Mouse (Mus musculus): ENCODE measurements at regions not wholly inside any gene's neighbourhood (a gene's known extent, or its start where the extent isn't known, plus 50 kb on each side); places are given as distances from the start of the nearest gene placed in this dataset.

GRCm38 (mm10) chr7:72501431-72501830 is 195.0 kb upstream of the Mctp2 start:
- DNase-seq (ENCODE audit: low read depth): no peak

GRCm38 (mm10) chr7:72503756-72504155 is 197.3 kb upstream of the Mctp2 start:
- no peak for DNase-seq (ENCODE audit: low read depth)

- no peak for DNase-seq (ENCODE audit: low read depth)
Observed at GRCm38 (mm10) chr7:72504268-72504667, 197.9 kb upstream of the Mctp2 start.

GRCm38 (mm10) chr7:72505732-72506460 is 199.5 kb upstream of the Mctp2 start:
- DNase-seq (ENCODE audit: low read depth): no peak

GRCm38 (mm10) chr7:72507946-72508345 is 201.5 kb upstream of the Mctp2 start:
- DNase-seq (ENCODE audit: low read depth): no peak

- no peak for DNase-seq (ENCODE audit: low read depth)
Observed at GRCm38 (mm10) chr7:72510116-72510515, 203.7 kb upstream of the Mctp2 start.

- no peak for DNase-seq (ENCODE audit: low read depth)
Observed at GRCm38 (mm10) chr7:72513446-72513845, 207.0 kb upstream of the Mctp2 start.

- DNase-seq (ENCODE audit: low read depth): no peak
Observed at GRCm38 (mm10) chr7:72514851-72515250, 208.4 kb upstream of the Mctp2 start.

GRCm38 (mm10) chr7:72518421-72518972 is 212.1 kb upstream of the Mctp2 start:
- DNase-seq (ENCODE audit: low read depth): no peak

GRCm38 (mm10) chr7:72519359-72520115 is 213.1 kb upstream of the Mctp2 start:
- no peak for DNase-seq (ENCODE audit: low read depth)

- DNase-seq (ENCODE audit: low read depth): no peak
Observed at GRCm38 (mm10) chr7:72528873-72529272, 222.5 kb upstream of the Mctp2 start.

GRCm38 (mm10) chr7:72538288-72538687 is 231.9 kb upstream of the Mctp2 start:
- DNase-seq (ENCODE audit: low read depth): no peak

GRCm38 (mm10) chr7:72539915-72540314 is 233.5 kb upstream of the Mctp2 start:
- DNase-seq (ENCODE audit: low read depth): no peak

- no peak for DNase-seq (ENCODE audit: low read depth)
Observed at GRCm38 (mm10) chr7:72541521-72542478, 235.4 kb upstream of the Mctp2 start.

GRCm38 (mm10) chr7:72543501-72543900 is 237.1 kb upstream of the Mctp2 start:
- DNase-seq (ENCODE audit: low read depth): no peak

GRCm38 (mm10) chr7:72543946-72544345 is 237.5 kb upstream of the Mctp2 start:
- DNase-seq (ENCODE audit: low read depth): no peak

GRCm38 (mm10) chr7:72567378-72567777 is 261.0 kb upstream of the Mctp2 start:
- DNase-seq (ENCODE audit: low read depth): no peak

GRCm38 (mm10) chr7:72569177-72569576 is 262.8 kb upstream of the Mctp2 start:
- DNase-seq (ENCODE audit: low read depth): no peak

GRCm38 (mm10) chr7:72574316-72574715 is 267.9 kb upstream of the Mctp2 start:
- DNase-seq (ENCODE audit: low read depth): no peak

GRCm38 (mm10) chr7:72584427-72584826 is 278.0 kb upstream of the Mctp2 start:
- no peak for DNase-seq (ENCODE audit: low read depth)

- DNase-seq (ENCODE audit: low read depth): no peak
Observed at GRCm38 (mm10) chr7:72589241-72589668, 282.8 kb upstream of the Mctp2 start.
